Mouse (Mus musculus): ENCODE measurements around the gene Alg1. TPM values are rescaled to one million over a fixed set of nuclear protein-coding genes. Genes with fewer than 3 reads are reported as not detected.
"Not testable (repeated sequence)": the region's sequence is repeated elsewhere in the genome, so short reads cannot be mapped to it uniquely, and the experiment has no call there.

Alg1 gene
- polyA plus RNA-seq, 1 experiment from 2014 or later = 32.5 TPM

DNA sequence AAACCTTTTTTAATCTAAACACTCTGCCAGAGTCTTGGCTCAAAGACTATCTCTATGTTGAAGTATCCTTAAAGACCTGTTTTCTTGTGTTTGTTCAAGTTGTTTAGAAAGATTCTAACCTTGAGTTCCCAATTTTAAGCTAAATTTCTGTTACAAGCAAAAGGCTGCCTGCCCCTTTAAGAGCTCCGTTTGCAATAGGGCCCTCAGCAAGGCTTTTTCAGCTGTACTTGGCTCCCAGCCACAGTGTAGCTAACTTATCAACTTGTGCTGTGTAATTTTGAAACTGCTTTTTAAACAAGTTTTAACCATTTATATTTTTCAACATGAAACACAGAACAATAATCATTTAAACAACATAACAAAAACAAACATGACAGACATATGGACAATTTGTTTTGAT, 6.9 kb upstream of the Alg1 start:
- H3K27ac ChIP-seq (ENCODE audit: low read length); H3K4me1 ChIP-seq (ENCODE audit: control insufficient read depth, insufficient read depth, low read length); H3K27me3 ChIP-seq (ENCODE audit: control insufficient read depth, insufficient read depth, low read length); ATAC-seq (ENCODE audit: insufficient read depth, low FRiP score); H3K9ac ChIP-seq (ENCODE audit: low read length); H3K4me3 ChIP-seq (replicated peaks; ENCODE audit: low read length); H3K9me3 ChIP-seq (replicated peaks; ENCODE audit: control insufficient read depth, low read length); H3K36me3 ChIP-seq (ENCODE audit: control insufficient read depth, insufficient read depth, low read length); H3K4me2 ChIP-seq (ENCODE audit: low read depth, low read length): not testable (repeated sequence)
- WGBS = 2% methylated on average over 1 of the region's 1 CpGs

DNA sequence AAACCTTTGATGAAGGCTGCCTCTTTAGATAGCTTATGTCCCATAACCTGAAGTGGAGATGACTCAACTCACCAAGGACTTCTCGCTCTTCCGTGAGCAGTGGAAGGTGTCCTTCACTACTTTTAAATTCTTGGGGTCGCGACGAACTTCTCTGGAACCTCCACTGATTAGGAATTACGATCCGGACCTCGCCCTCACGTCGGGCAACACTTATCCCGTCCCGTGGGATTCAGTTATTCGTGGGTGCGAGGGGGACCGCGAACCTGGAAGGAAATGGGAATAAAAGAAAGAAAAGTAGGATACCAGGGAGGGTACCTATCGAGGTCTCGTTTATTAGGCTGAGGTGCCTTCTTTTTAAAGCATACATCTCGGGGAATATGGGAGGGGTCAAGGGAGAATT, 5.9 kb upstream of the Alg1 start:
- not testable (repeated sequence) for H3K9me3 ChIP-seq (replicated peaks; ENCODE audit: control insufficient read depth, low read length); H3K9ac ChIP-seq (ENCODE audit: low read length); ATAC-seq (ENCODE audit: insufficient read depth, low FRiP score); H3K4me2 ChIP-seq (ENCODE audit: low read depth, low read length); H3K4me1 ChIP-seq (ENCODE audit: control insufficient read depth, insufficient read depth, low read length); H3K27me3 ChIP-seq (ENCODE audit: control insufficient read depth, insufficient read depth, low read length); H3K36me3 ChIP-seq (ENCODE audit: control insufficient read depth, insufficient read depth, low read length); H3K4me3 ChIP-seq (replicated peaks; ENCODE audit: low read length); H3K27ac ChIP-seq (ENCODE audit: low read length)
- 76% methylated on average over 19 of the region's 19 CpGs for WGBS

DNA sequence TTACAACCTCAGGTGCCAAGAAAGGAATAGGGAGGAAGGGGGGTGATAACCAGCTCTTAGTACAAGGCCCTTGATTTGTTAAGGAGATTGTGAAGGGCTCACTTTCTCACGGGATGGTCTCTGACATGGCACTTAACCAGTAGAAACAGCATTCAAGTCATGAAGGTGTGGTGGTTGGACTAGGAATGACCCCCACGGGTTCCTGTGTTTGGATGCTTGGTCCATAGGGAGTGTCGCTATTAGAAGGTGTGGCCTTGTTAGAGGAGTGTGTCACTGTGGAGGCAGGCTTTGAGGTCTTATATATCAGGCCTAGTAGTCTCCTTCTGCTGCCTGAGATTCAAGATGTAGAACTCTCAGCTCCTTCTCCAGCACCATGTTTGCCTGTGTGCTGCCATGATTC, 5.3 kb upstream of the Alg1 start:
- H3K4me1 ChIP-seq (ENCODE audit: control insufficient read depth, insufficient read depth, low read length); H3K9ac ChIP-seq (ENCODE audit: low read length); H3K27me3 ChIP-seq (ENCODE audit: control insufficient read depth, insufficient read depth, low read length); ATAC-seq (ENCODE audit: insufficient read depth, low FRiP score); H3K4me3 ChIP-seq (replicated peaks; ENCODE audit: low read length); H3K9me3 ChIP-seq (replicated peaks; ENCODE audit: control insufficient read depth, low read length); H3K4me2 ChIP-seq (ENCODE audit: low read depth, low read length); H3K36me3 ChIP-seq (ENCODE audit: control insufficient read depth, insufficient read depth, low read length); H3K27ac ChIP-seq (ENCODE audit: low read length): not testable (repeated sequence)
- WGBS = 70% methylated on average over 3 of the region's 3 CpGs

DNA sequence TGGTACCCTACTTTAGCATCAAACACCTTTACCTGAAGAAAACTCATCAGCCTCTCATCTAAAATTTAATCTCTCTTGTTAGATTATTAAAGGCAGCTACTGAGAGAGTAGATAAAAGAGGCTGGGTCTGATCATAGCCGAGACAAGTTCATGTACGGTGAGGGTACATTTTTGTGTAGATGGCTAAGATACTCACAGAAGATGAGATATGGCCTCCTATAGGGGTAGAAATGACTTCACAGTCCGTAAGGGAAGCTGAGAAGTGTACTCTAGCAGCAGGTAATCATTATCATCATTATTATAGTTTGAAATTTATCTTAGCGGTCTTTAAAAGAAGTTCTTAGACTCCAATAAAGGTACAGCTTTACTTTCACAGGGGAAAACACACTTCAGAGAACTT, 439 bp upstream of the Alg1 start:
- Histone ChIP-seq H3K27me3 (ENCODE audit: control insufficient read depth, insufficient read depth, low read length) (no peaks in the 10 kb centered on the region), H3K4me1 (ENCODE audit: control insufficient read depth, insufficient read depth, low read length) (peaks cover 4% of the 10 kb centered on the region), H3K4me3 (replicated peaks; ENCODE audit: low read length) (peak overlapping the region; percentile 72), H3K36me3 (ENCODE audit: control insufficient read depth, insufficient read depth, low read length) (no peaks in the 10 kb centered on the region), H3K9me3 (replicated peaks; ENCODE audit: control insufficient read depth, low read length) (no peaks in the 10 kb centered on the region), H3K9ac (ENCODE audit: low read length) (no peak overlapping the region), H3K27ac (ENCODE audit: low read length) (no peak overlapping the region), H3K4me2 (ENCODE audit: low read depth, low read length) (peak overlapping the region; percentile 62)
- ATAC-seq (ENCODE audit: insufficient read depth, low FRiP score) = 0 out of 2 replicates have a peak, but pooled peaks have one; percentile 11
- WGBS = 67% methylated on average over 4 of the region's 4 CpGs

DNA sequence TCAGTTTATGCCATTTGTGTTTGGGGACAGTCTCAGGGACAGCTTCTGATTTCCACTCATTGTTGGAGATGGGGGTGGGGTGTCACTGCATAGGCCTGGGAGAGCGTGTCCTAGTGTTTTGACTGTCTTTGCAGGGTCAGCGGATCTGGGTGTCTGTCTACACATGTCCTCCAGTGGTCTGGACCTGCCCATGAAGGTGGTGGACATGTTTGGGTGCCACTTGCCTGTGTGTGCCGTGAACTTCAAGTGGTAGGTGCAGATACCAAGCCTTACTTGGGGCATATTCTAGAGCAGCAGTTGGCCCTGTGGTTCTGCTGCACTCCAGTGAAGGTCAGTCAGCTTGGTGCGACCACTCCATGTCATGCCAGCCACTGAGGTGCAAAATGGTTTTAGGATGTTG, 8.9 kb downstream of the Alg1 start:
- no peak for ATAC-seq (ENCODE audit: insufficient read depth, low FRiP score)
- no peak overlapping the region for H3K4me2 ChIP-seq (ENCODE audit: low read depth, low read length)
- no peak overlapping the region for H3K9ac ChIP-seq (ENCODE audit: low read length)
- WGBS = 93% methylated on average over 4 of the region's 4 CpGs
- no peaks in the 10 kb centered on the region for H3K9me3 ChIP-seq (replicated peaks; ENCODE audit: control insufficient read depth, low read length)
- no peaks in the 10 kb centered on the region for H3K27me3 ChIP-seq (ENCODE audit: control insufficient read depth, insufficient read depth, low read length)
- no peak overlapping the region for H3K4me3 ChIP-seq (replicated peaks; ENCODE audit: low read length)
- peaks cover 11% of the 10 kb centered on the region; the same call in 1 of the 2 replicates for H3K36me3 ChIP-seq (ENCODE audit: control insufficient read depth, insufficient read depth, low read length)
- no peak overlapping the region for H3K27ac ChIP-seq (ENCODE audit: low read length)
- H3K4me1 ChIP-seq (ENCODE audit: control insufficient read depth, insufficient read depth, low read length) = no peaks in the 10 kb centered on the region

DNA sequence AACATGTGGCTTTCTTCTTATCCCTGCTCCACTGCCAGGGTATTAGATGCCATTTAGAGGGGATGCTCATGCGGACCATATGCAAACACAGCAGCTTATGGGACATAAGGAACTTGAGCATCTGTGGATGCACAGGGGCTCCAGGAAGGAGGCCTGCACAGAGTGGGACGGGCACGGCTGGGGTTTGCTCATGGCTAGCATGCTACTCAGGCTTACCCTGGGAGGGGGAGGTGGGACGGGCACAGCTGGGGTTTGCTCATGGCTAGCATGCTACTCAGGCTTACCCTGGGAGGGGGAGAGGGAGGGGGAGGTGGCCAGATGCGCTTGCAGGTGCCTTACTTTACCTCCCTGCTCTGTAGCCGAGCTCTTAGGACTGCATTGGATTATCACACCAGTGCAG, 9.5 kb downstream of the Alg1 start:
- Histone ChIP-seq H3K27ac (ENCODE audit: low read length) (no peak overlapping the region), H3K9me3 (replicated peaks; ENCODE audit: control insufficient read depth, low read length) (no peaks in the 10 kb centered on the region), H3K9ac (ENCODE audit: low read length) (no peak overlapping the region), H3K36me3 (ENCODE audit: control insufficient read depth, insufficient read depth, low read length) (peaks cover 11% of the 10 kb centered on the region; the same call in 1 of the 2 replicates), H3K4me2 (ENCODE audit: low read depth, low read length) (no peak overlapping the region), H3K4me3 (replicated peaks; ENCODE audit: low read length) (no peak overlapping the region), H3K27me3 (ENCODE audit: control insufficient read depth, insufficient read depth, low read length) (no peaks in the 10 kb centered on the region), H3K4me1 (ENCODE audit: control insufficient read depth, insufficient read depth, low read length) (no peaks in the 10 kb centered on the region)
- no peak for ATAC-seq (ENCODE audit: insufficient read depth, low FRiP score)
- 88% methylated on average over 6 of the region's 6 CpGs for WGBS

DNA sequence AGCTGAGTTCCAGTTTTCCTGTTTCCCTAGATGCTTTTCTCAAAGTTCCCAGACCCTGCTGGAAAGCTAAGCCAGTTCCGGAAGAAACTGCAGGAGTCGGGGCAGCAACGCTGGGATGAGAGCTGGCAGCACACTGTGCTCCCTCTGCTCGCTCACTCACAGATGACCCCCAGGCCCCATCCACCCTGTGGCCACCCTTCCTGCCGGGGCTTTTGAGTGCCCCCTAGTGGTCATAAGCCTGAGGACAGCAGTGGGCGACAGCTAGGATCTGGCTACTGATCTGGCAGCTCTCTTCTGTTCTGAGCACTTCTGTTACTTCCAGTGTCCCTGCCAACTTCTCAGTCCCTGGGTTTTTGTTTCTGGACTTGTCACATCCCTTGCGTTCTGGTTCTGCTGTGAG, 11.0 kb downstream of the Alg1 start:
- no peaks in the 10 kb centered on the region for H3K27me3 ChIP-seq (ENCODE audit: control insufficient read depth, insufficient read depth, low read length)

DNA sequence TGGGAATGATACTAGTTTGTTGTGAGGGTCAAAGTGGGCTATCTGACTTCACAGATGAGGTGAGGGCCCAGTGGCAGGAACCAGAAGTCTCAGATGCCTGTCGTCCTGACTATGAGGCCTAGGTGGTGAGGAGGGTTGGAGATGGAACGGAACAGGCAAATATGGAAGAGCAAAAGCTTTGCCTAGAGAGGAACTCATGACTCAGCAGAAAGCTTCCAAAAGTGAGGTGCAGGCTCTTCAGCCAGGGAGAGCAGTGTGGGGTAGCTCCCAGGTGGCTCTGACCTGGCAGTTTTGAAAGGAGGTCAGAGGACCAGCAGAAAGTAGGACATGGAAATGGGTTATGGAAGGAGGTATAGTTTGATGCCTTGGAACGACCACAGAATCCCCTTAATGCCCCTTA, 17.5 kb downstream of the Alg1 start:
- ATAC-seq (ENCODE audit: insufficient read depth, low FRiP score) = no peak
- Histone ChIP-seq H3K9me3 (replicated peaks; ENCODE audit: control insufficient read depth, low read length) (no peaks in the 10 kb centered on the region), H3K9ac (ENCODE audit: low read length) (no peak overlapping the region), H3K4me2 (ENCODE audit: low read depth, low read length) (no peak overlapping the region), H3K27ac (ENCODE audit: low read length) (no peak overlapping the region), H3K4me1 (ENCODE audit: control insufficient read depth, insufficient read depth, low read length) (peaks cover 12% of the 10 kb centered on the region), H3K27me3 (ENCODE audit: control insufficient read depth, insufficient read depth, low read length) (no peaks in the 10 kb centered on the region), H3K36me3 (ENCODE audit: control insufficient read depth, insufficient read depth, low read length) (no peaks in the 10 kb centered on the region), H3K4me3 (replicated peaks; ENCODE audit: low read length) (no peak overlapping the region)
- 83% methylated on average over 3 of the region's 3 CpGs for WGBS

More for the DNA sequence above, 11.0 kb downstream of the Alg1 start:
- H3K27ac ChIP-seq (ENCODE audit: low read length) = no peak overlapping the region
- H3K4me1 ChIP-seq (ENCODE audit: control insufficient read depth, insufficient read depth, low read length) = no peaks in the 10 kb centered on the region
- H3K9me3 ChIP-seq (replicated peaks; ENCODE audit: control insufficient read depth, low read length) = no peaks in the 10 kb centered on the region
- peaks cover 11% of the 10 kb centered on the region; the same call in 1 of the 2 replicates for H3K36me3 ChIP-seq (ENCODE audit: control insufficient read depth, insufficient read depth, low read length)
- peak; percentile 66 for ATAC-seq (ENCODE audit: insufficient read depth, low FRiP score)
- no peak overlapping the region for H3K4me2 ChIP-seq (ENCODE audit: low read depth, low read length)
- 35% methylated on average over 7 of the region's 7 CpGs for WGBS
- H3K9ac ChIP-seq (ENCODE audit: low read length) = no peak overlapping the region
- no peak overlapping the region for H3K4me3 ChIP-seq (replicated peaks; ENCODE audit: low read length)

DNA sequence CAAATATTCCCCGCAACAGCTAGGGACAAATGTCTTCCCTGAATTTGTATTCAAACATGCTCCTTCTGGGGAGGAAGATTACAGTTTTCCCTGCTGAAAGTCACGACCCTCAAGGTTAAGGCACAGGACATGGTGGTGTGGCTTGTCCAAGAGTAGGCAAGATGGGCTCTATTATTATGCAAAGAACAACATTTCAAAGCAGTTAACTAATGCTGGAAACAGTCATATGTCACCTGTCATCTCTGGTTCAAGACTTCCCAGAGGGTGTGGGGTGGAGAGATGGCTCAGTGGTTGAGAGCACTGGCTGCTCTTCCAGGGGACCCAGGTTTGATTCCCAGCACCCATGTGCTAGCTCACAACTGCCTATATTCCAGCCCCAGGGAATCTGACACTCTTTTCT, 18.8 kb downstream of the Alg1 start:
- 94% methylated on average over 2 of the region's 2 CpGs for WGBS
- Histone ChIP-seq H3K27ac (ENCODE audit: low read length) (no peak overlapping the region), H3K9me3 (replicated peaks; ENCODE audit: control insufficient read depth, low read length) (no peaks in the 10 kb centered on the region), H3K4me1 (ENCODE audit: control insufficient read depth, insufficient read depth, low read length) (peaks cover 12% of the 10 kb centered on the region), H3K9ac (ENCODE audit: low read length) (no peak overlapping the region), H3K27me3 (ENCODE audit: control insufficient read depth, insufficient read depth, low read length) (no peaks in the 10 kb centered on the region), H3K4me2 (ENCODE audit: low read depth, low read length) (no peak overlapping the region), H3K36me3 (ENCODE audit: control insufficient read depth, insufficient read depth, low read length) (no peaks in the 10 kb centered on the region), H3K4me3 (replicated peaks; ENCODE audit: low read length) (no peak overlapping the region)
- no peak for ATAC-seq (ENCODE audit: insufficient read depth, low FRiP score)
